Mouse (Mus musculus) ovary, postnatal 36 days (tissue): Measurements from ENCODE around the gene Pgs1.

Experiments
- DNase-seq: peaks from one replicate; pipeline ENCODE4 v3.0.0; 2022; ENCODE audit warnings: low spot score, mixed read lengths

Pgs1 gene

DNA sequence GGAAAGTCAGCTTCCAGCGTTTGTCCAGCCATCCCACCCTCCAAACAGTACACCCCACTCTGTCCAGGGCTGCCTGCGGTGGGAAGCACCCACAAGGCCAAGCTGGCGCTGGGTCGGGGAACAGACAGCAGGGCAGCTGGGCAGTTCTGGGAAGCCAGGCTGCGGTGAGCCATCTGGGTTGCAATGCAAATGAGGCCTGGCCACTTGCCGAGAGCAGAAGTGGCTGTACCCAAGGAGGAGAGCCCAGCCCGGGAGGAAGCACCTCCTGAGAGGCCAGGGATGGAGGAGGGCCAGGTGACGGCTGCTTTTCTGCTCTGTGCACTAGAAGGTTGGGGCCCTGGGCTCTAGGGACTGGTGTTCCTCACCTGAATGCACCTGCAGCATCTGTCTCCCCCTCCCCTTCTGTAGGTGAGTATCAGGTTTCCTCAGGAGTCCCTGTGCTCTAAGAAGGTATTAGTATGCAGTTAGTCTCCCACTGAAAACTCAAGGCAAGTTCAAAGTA, 10.0 kb upstream of the Pgs1 start:
- no peak for DNase-seq

GRCm38 (mm10) chr11:117977694-117978360, 8.3 kb upstream of the Pgs1 start:
- DNase-seq: no peak

DNA sequence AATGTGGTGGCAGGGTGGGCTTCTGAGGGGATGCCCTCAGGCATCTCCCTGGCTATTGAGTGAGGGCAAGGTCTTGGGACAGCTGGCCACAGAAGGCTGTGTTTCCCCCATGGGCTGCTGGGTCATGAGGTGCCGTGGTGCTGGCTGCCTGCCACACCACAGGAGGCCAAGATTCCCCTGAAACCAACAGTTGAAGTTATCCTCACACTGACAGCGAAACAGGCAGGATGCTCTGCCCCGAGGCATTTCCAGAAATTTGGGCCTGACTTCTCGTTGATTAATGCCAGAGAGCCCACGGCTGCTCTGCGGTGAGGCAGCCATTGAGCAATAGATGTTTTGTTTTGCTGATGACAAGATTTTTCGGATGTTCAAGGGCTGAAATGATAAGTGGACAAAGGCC, 6.7 kb upstream of the Pgs1 start:
- no peak for DNase-seq

DNA sequence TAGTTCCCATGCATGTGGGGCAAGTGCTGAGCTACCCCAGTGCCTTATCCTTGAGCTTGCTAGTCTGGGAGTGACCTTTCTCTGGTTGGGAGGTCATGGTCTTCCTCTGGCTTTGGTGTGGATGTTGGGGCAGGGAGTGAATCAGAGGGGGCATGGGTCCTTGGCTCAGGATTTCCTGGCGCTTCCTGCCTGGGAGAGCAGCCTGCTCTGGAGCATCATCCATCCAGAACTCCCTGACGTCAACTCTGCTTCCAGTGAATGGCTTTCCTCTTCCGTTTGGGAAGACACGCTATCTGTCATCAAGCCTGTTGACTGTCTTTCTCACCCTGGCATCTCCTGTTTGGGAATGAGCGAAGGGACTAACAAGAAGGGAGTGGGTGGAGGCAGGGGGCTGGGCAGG, 3.7 kb upstream of the Pgs1 start:
- no peak for DNase-seq

DNA sequence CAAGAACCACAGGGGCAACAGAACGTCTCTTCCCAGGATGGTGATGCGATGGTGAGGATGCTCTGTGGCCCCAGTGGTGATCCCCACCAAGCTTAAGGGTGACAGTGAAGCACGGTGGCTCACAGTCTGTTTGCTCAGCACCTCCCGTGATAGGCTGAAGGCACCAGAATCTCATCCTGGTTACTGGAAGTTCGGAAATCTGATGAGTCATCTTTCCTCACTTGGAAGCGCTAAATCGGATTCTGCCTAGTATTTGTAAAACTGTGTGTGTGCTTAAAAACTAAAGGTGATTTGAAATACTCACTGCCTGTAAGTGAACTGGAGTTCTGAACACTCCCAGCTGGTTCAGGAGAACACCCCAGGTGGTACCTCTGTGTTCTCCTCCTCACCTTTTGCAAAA, 2.3 kb upstream of the Pgs1 start:
- no peak for DNase-seq

GRCm38 (mm10) chr11:117987032-117987451, 950 bp downstream of the Pgs1 start:
- no peak for DNase-seq

DNA sequence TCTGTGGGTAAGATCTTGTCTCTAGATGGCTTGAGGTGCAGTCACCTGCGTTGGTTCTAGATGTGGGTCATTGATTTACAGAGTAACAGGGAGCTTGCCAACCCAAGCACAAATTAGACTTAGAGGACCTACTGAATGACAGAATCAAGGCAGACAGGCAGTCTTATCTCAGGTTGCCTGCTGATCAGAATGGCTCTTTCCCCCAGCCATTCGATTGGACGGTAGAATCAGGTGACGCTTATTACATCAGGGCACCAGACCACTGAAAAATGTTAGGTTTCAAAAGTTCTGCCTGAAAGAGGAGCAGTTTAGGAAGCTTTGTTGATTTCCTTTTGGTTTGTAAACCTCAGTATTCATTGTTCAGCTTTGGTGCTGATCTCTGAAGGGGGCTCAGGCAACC, 1.9 kb downstream of the Pgs1 start:
- no peak for DNase-seq

GRCm38 (mm10) chr11:117989241-117989640, 3.1 kb downstream of the Pgs1 start:
- DNase-seq: no peak

- no peak for DNase-seq
Observed at GRCm38 (mm10) chr11:117989926-117990325, 3.8 kb downstream of the Pgs1 start.

DNA sequence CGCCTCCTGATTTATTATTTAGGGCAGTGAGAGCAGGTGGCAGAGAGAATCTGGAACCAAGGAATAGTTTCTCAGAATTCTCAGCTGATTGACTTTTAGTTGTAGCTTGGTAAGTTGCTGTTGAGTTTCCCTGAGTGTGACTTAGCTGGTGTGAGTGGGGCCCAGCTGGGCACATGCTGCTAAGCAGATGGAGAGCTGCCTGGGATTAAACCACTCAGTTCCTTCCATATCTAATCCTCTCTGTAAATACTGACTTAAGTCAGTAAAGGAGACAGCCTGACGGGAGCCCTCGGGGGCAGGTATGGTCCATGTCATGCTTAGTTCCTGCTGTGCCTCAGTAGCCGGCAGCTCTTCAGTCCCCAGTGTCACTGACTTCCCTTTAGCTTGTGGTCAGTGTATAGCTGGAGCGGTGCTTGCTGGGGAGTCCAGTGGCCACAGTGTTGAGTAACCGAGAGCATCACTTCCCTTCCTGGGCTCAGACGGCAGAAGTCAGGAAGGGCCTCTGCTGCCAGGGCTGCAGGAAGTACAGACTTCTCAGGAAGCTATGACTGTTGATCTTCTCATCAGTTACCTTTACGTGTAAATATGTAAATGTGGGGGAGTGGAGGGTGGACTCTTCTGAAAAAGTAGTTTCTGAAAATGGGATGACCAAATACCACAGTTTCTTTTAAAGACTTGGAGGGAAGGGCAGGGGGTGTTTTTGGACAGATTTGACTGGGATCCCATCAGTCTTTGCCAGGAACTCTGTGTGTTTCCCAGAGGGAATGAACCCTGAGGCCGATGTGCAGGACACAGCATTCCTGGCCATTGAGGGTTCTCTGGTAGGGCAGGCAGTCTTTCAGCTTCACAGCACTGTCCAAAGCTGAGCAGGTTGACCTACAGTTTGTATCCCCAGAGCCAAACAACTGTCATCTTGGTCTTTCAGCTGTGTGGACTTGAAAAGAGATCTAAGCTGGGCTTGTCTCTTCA, 5.7 kb downstream of the Pgs1 start:
- no peak for DNase-seq

GRCm38 (mm10) chr11:117993190-117994175, 7.4 kb downstream of the Pgs1 start:
- DNase-seq: no peak

DNA sequence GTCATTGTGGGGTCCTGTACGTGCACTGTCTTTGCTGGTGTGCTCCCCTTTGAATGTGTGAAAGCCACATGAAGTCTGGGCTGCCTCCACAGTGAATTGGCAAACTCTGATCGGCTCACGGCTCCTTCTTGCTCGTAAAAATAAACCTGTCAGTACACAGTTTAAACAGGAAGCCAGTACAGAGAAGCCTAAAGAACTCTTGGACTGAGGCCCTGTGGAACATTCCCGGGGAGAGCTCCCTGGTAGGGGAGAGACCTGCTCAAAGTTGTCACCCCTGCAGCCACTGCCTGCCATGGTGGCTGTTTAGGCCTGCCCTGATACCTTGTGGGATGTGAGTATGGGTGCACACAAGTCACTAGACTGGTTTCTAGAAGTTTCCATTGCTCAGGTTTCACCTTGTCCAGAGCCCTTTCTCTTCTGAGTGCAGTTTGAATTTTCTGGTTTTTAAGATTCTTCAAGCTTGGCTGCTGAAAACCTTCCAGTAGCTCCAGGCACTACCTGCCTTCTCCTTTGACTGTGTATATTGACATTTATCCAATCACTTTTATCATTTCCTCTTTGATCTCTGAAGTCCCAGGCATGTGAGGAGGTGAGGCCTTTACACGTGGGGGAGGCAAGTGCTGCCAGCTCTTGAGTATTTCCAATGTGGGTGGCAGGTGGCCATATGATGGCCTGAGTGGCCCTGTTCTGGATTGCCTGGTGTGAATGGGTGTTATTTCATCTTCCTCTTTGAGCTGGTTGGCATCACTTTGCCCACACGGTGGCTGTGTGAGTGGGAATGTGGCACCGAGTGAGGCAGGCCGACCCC, 8.4 kb downstream of the Pgs1 start:
- DNase-seq: no peak

DNA sequence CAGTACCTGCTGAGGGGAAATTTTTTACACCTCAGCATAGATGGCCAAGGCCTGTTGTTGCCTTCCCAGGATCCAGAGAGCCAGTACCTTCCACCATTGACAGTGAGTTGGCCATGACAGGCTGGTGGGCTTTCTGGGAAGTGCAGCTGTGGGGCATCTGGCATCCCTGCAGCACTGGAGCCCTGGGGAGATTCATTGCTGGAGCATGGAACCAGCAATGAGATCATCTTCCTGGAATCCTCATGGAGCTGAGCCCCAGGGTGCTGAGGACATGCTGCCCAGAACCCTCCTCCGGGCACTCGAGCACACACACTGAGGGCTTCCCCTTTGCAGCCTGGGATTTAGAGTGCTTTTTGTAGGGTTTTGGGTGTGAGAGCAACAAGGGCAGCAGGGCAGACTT, 9.2 kb downstream of the Pgs1 start:
- DNase-seq: no peak

GRCm38 (mm10) chr11:117995661-117996060, 9.6 kb downstream of the Pgs1 start:
- DNase-seq: no peak

DNA sequence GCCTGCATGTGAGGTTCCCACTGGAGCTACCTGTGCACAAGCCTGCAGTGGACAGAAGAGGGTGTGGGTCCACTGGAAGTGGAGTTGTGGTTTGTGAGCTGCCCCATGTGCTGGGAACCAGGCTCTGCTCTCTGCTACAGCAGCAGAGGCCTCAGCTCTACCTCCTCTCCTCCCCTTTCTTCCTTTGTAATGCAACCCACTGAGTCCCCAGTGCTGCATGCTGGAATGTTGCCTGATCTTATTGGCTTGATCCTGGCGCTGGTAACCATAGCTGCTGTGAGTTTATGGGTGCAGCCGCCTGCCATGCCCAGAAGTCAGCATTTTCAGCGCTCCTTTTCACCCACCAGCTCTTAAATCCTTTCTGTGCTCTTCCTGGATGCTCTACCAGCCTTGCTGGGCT, 10.0 kb downstream of the Pgs1 start:
- no peak for DNase-seq

- DNase-seq: no peak
Observed at GRCm38 (mm10) chr11:117997085-117997484, 11.0 kb downstream of the Pgs1 start.

GRCm38 (mm10) chr11:117998356-117998755, 12.3 kb downstream of the Pgs1 start:
- DNase-seq: no peak

DNA sequence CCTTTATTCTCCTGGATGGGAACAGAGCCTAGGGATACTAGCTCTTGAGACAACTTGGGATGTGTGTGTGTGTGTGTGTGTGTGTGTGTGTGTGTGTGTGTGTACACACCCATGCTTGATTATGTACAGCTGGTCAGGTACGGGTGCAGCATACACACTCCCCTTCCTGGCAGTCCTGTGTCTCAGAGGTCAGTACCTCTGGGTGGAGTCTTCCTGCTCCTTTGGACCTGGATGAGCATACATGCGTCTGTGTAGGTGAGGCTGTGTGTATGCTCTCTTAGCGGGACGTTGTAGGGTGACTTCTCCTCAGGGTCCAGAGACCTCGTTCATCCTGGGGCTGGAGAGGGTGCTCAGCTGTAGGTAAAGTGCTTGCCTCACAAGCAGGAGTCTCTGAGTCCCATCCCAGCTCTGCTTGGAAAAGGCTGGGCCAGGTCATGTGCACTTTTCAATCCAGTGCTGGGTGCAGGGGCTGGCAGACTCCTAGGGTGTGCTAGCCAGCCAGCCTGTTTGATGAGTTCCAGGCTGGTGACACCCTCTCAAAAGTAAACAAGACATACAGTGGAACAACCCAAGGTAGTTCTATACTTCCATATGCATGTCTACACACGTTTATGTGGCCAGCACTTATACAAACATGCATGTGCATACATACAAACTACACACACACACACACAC, 13.3 kb downstream of the Pgs1 start:
- DNase-seq: no peak

GRCm38 (mm10) chr11:118000083-118000482, 14.0 kb downstream of the Pgs1 start:
- no peak for DNase-seq

GRCm38 (mm10) chr11:118000565-118001215, 14.6 kb downstream of the Pgs1 start:
- no peak for DNase-seq
